Mouse (Mus musculus) cerebellum, postnatal 36 days (tissue): Measurements from ENCODE around the gene Stac3.
A peak's percentile ranks its signal among the peaks of the same experiment; 100 is the strongest.

ENCODE experiments used
- DNase-seq, 2 experiments: peaks; one replicate each; pipeline ENCODE4 v3.0.0; 2021 to 2022; ENCODE audit warnings: mixed read lengths in 2 of 2

Stac3 gene

GRCm38 (mm10) chr10:127509837-127510701 lies 8.6 kb downstream of the Stac3 start:
- peak; percentile 44 for DNase-seq

- peak in 1 of 2 experiments; percentile 44 for DNase-seq
These were observed 9.6 kb downstream of the Stac3 start for GRCm38 (mm10) chr10:127510895-127511617.

GRCm38 (mm10) chr10:127511634-127512306 lies 10.3 kb downstream of the Stac3 start:
- peak; percentile 85 to 91 for DNase-seq

- DNase-seq = no peak
These were observed 10.8 kb downstream of the Stac3 start for GRCm38 (mm10) chr10:127512307-127512666.

- DNase-seq = peak; percentile 93 to 98
These were observed 11.3 kb downstream of the Stac3 start for GRCm38 (mm10) chr10:127512813-127513212.

- peak in 1 of 2 experiments; percentile 18 for DNase-seq
These were observed 12.1 kb downstream of the Stac3 start for GRCm38 (mm10) chr10:127513501-127514091.

- DNase-seq = no peak
These were observed 12.7 kb downstream of the Stac3 start for GRCm38 (mm10) chr10:127514111-127514698.

- DNase-seq = no peak
These were observed 13.3 kb downstream of the Stac3 start, which contains the start of gene Ndufa4l2 for GRCm38 (mm10) chr10:127514764-127515163. TSS of gene Ndufa4l2 (plus strand) at chr10:127514967.

GRCm38 (mm10) chr10:127515271-127515982 lies 13.9 kb downstream of the Stac3 start:
- DNase-seq = no peak

GRCm38 (mm10) chr10:127515983-127516459 lies 14.5 kb downstream of the Stac3 start:
- DNase-seq = no peak

GRCm38 (mm10) chr10:127516576-127517260 lies 15.2 kb downstream of the Stac3 start:
- no peak for DNase-seq

GRCm38 (mm10) chr10:127517941-127518340 lies 16.5 kb downstream of the Stac3 start:
- no peak for DNase-seq

- DNase-seq = no peak
These were observed 17.7 kb downstream of the Stac3 start for GRCm38 (mm10) chr10:127519041-127519701.

GRCm38 (mm10) chr10:127519903-127520713 lies 18.6 kb downstream of the Stac3 start:
- DNase-seq = no peak

GRCm38 (mm10) chr10:127520714-127521357 lies 19.4 kb downstream of the Stac3 start:
- DNase-seq = no peak

- no peak for DNase-seq
These were observed 20.2 kb downstream of the Stac3 start for GRCm38 (mm10) chr10:127521611-127522080.

- DNase-seq = peak; percentile 83 to 86
These were observed 20.6 kb downstream of the Stac3 start, which contains the start of gene Shmt2 for GRCm38 (mm10) chr10:127522088-127522581. TSS of gene Shmt2 (minus strand) at chr10:127522444.

- DNase-seq = no peak
These were observed 23.3 kb downstream of the Stac3 start for GRCm38 (mm10) chr10:127524646-127525255.
